Mouse (Mus musculus) hindbrain, embryonic 11.5 days (tissue): ENCODE results near the gene Wdr31. TPM values are rescaled to one million over a fixed set of nuclear protein-coding genes. Genes with fewer than 3 reads are reported as not detected.

Source experiments
- ATAC-seq: fragments of 200-750 bp; cut with Nextera tagmentation; 2 replicates; pipeline ENCODE4 v1.8.0; 2017; ENCODE audit warnings: mild to moderate bottlenecking, moderate TSS enrichment, moderate library complexity; ENCODE audit not compliant: low FRiP score
- DNase-seq: peaks from one replicate; pipeline ENCODE4 v3.0.0-alpha.2; 2015; ENCODE audit warnings: low spot score
- H3K27ac ChIP-seq: fragments of 300-500 bp; sonication (generic); 2 replicates; pipeline ENCODE4 v1.5.1; 2014; ENCODE audit warnings: mild to moderate bottlenecking, low read depth, low read length
- H3K27me3 ChIP-seq: fragments of 300-500 bp; sonication (generic); 2 replicates; pipeline ENCODE4 v1.6.1; 2014; ENCODE audit warnings: mild to moderate bottlenecking, low read length, moderate library complexity, mixed read lengths; ENCODE audit not compliant: control insufficient read depth, insufficient read depth
- H3K36me3 ChIP-seq: fragments of 300-500 bp; sonication (generic); 2 replicates; pipeline ENCODE4 v1.6.1; 2014; ENCODE audit warnings: mild to moderate bottlenecking, low read length, moderate library complexity, mixed read lengths; ENCODE audit not compliant: control insufficient read depth, insufficient read depth
- H3K4me1 ChIP-seq: fragments of 300-500 bp; sonication (generic); replicated peaks from 2 replicates; pipeline ENCODE4 v1.6.1; 2014; ENCODE audit warnings: low read length, mixed read lengths; ENCODE audit not compliant: control insufficient read depth, insufficient read depth
- H3K4me2 ChIP-seq: fragments of 300-500 bp; sonication (generic); replicated peaks from 2 replicates; pipeline ENCODE4 v1.6.1; 2014; ENCODE audit warnings: mild to moderate bottlenecking, low read depth, low read length
- H3K4me3 ChIP-seq: fragments of 300-500 bp; sonication (generic); 2 replicates; pipeline ENCODE4 v1.5.1; 2014; ENCODE audit warnings: low read depth, low read length
- H3K9ac ChIP-seq: fragments of 300-500 bp; sonication (generic); 2 replicates; pipeline ENCODE4 v1.6.1; 2014; ENCODE audit warnings: low read depth, low read length
- H3K9me3 ChIP-seq: fragments of 300-500 bp; sonication (generic); 2 replicates; pipeline ENCODE4 v1.6.1; 2016; ENCODE audit warnings: low read length; ENCODE audit not compliant: control insufficient read depth
- WGBS: fragments of 180-500 bp; shearing (Covaris S2); extraction: QIAGEN DNeasy Blood & Tissue Kit; methylation state at CpG from one replicate; pipeline ENCODE4 v1.1.7; 2014; 5-methylcytosine and 5-hydroxymethylcytosine counted together
- polyA plus RNA-seq: library from polyadenylated mRNA; unstranded; fragments of >200 nt; fragmentation: Nextera tagmentation; extraction: Ambion mirVana; gene quantifications from 2 replicates; pipeline ENCODE4 v1.2.1, GENCODE M21; 2014

Gene Wdr31
- polyA plus RNA-seq, 1 experiment from 2014 or later = 6.9 TPM

GRCm38 (mm10) chr4:62439793-62440192 is 30.9 kb downstream of the Wdr31 start:
- no peak for ATAC-seq

GRCm38 (mm10) chr4:62437871-62438270 is 32.8 kb downstream of the Wdr31 start:
- 88% methylated on average over 7 of the region's 7 CpGs for WGBS
- H3K36me3 ChIP-seq = no peaks in the 10 kb centered on the region
- H3K27ac ChIP-seq = no peak overlapping the region
- H3K4me1 ChIP-seq = no peaks in the 10 kb centered on the region
- H3K27me3 ChIP-seq = no peaks in the 10 kb centered on the region
- no peaks in the 10 kb centered on the region for H3K9me3 ChIP-seq
- no peak overlapping the region for H3K9ac ChIP-seq
- no peak overlapping the region for H3K4me2 ChIP-seq
- H3K4me3 ChIP-seq = no peak overlapping the region
- DNase-seq (no peak), ATAC-seq (no peak)

More at GRCm38 (mm10) chr4:62439793-62440192, 30.9 kb downstream of the Wdr31 start:
- 80% methylated on average over 4 of the region's 4 CpGs for WGBS
- H3K4me1 ChIP-seq = no peaks in the 10 kb centered on the region
- no peaks in the 10 kb centered on the region for H3K27me3 ChIP-seq
- H3K4me3 ChIP-seq = no peak overlapping the region
- no peak overlapping the region for H3K27ac ChIP-seq
- no peak for DNase-seq
- no peaks in the 10 kb centered on the region for H3K36me3 ChIP-seq
- H3K4me2 ChIP-seq = no peak overlapping the region
- no peak overlapping the region for H3K9ac ChIP-seq
- H3K9me3 ChIP-seq = no peaks in the 10 kb centered on the region

- Histone ChIP-seq H3K4me3 (no peak overlapping the region), H3K4me2 (no peak overlapping the region), H3K9me3 (no peaks in the 10 kb centered on the region), H3K4me1 (no peaks in the 10 kb centered on the region), H3K36me3 (no peaks in the 10 kb centered on the region), H3K27ac (no peak overlapping the region), H3K9ac (no peak overlapping the region), H3K27me3 (no peaks in the 10 kb centered on the region)
- DNase-seq (no peak), ATAC-seq (no peak)
- whole genome bisulfite sequencing = 94% methylated on average over 3 of the region's 3 CpGs
These were observed 33.4 kb downstream of the Wdr31 start for GRCm38 (mm10) chr4:62437256-62437778.

- H3K27me3 ChIP-seq = no peaks in the 10 kb centered on the region
- H3K4me2 ChIP-seq = no peak within 1 kb of the TSS
- no peak within 1 kb of the TSS for H3K9ac ChIP-seq
- H3K9me3 ChIP-seq = no peaks in the 10 kb centered on the region
- no peak within 1 kb of the TSS for H3K4me3 ChIP-seq
- DNase-seq (no peak), ATAC-seq (no peak)
- H3K4me1 ChIP-seq = no peaks in the 10 kb centered on the region
- H3K36me3 ChIP-seq = no peaks in the 10 kb centered on the region
- H3K27ac ChIP-seq = no peak within 1 kb of the TSS
- WGBS = 88% methylated on average over 6 of the region's 6 CpGs
These were observed 35.6 kb downstream of the Wdr31 start, which contains the start of gene Rnf183 for GRCm38 (mm10) chr4:62435081-62435480. TSS of gene Rnf183 (minus strand) at chr4:62435252.

GRCm38 (mm10) chr4:62433939-62434870 is 36.5 kb downstream of the Wdr31 start:
- Histone ChIP-seq H3K36me3 (no peaks in the 10 kb centered on the region), H3K4me1 (no peaks in the 10 kb centered on the region), H3K4me2 (no peak overlapping the region), H3K27me3 (no peaks in the 10 kb centered on the region), H3K9ac (no peak overlapping the region), H3K9me3 (no peaks in the 10 kb centered on the region), H3K27ac (no peak overlapping the region), H3K4me3 (no peak overlapping the region)
- WGBS = 83% methylated on average over 7 of the region's 7 CpGs
- DNase-seq = no peak
- ATAC-seq = no peak

GRCm38 (mm10) chr4:62431522-62431921 is 39.2 kb downstream of the Wdr31 start:
- Histone ChIP-seq H3K36me3 (no peaks in the 10 kb centered on the region), H3K4me1 (no peaks in the 10 kb centered on the region), H3K4me3 (no peak overlapping the region), H3K4me2 (no peak overlapping the region), H3K27ac (no peak overlapping the region), H3K9me3 (no peaks in the 10 kb centered on the region), H3K9ac (no peak overlapping the region), H3K27me3 (no peaks in the 10 kb centered on the region)
- ATAC-seq (no peak), DNase-seq (no peak)
- WGBS = 83% methylated on average over 4 of the region's 4 CpGs

GRCm38 (mm10) chr4:62430678-62431077 is 40.0 kb downstream of the Wdr31 start:
- DNase-seq (no peak), ATAC-seq (no peak)
- H3K27ac ChIP-seq = no peak overlapping the region
- H3K27me3 ChIP-seq = no peaks in the 10 kb centered on the region
- H3K4me2 ChIP-seq = no peak overlapping the region
- H3K9me3 ChIP-seq = no peaks in the 10 kb centered on the region
- H3K4me3 ChIP-seq = no peak overlapping the region
- no peak overlapping the region for H3K9ac ChIP-seq
- H3K36me3 ChIP-seq = no peaks in the 10 kb centered on the region
- no peaks in the 10 kb centered on the region for H3K4me1 ChIP-seq

- H3K27me3 ChIP-seq = no peaks in the 10 kb centered on the region
- H3K4me3 ChIP-seq = no peak overlapping the region
- no peaks in the 10 kb centered on the region for H3K9me3 ChIP-seq
- no peak overlapping the region for H3K4me2 ChIP-seq
- no peak for DNase-seq
- H3K9ac ChIP-seq = no peak overlapping the region
- 92% methylated on average over 9 of the region's 9 CpGs for WGBS
- H3K27ac ChIP-seq = no peak overlapping the region
- ATAC-seq = no peak
- H3K36me3 ChIP-seq = no peaks in the 10 kb centered on the region
- no peaks in the 10 kb centered on the region for H3K4me1 ChIP-seq
These were observed 41.1 kb downstream of the Wdr31 start for GRCm38 (mm10) chr4:62429616-62430015.
